Mouse (Mus musculus) spleen, adult 2 months (tissue): Measurements from ENCODE around the gene Srf. TPM values are rescaled to one million over a fixed set of nuclear protein-coding genes. Genes with fewer than 3 reads are reported as not detected.
"Not testable (repeated sequence)": the region's sequence is repeated elsewhere in the genome, so short reads cannot be mapped to it uniquely, and the experiment has no call there.

Source experiments
- DNase-seq, 2 experiments: peaks; one replicate each; pipeline versions ENCODE4 v3.0.0 to v3.0.0-alpha.2; 2012 to 2021; ENCODE audit warnings: low spot score in 2 of 2, low read depth in 1 of 2
- H3K27ac ChIP-seq: fragments of 200-500 bp; 2 replicates; pipeline ENCODE4 v1.5.1; 2012; ENCODE audit warnings: low read length, inconsistent platforms; ENCODE audit not compliant: insufficient read depth
- H3K27me3 ChIP-seq: fragments of 200-500 bp; 2 replicates; pipeline ENCODE4 v1.6.1; 2012; ENCODE audit warnings: mild to moderate bottlenecking, moderate library complexity, low read length, inconsistent platforms; ENCODE audit not compliant: control insufficient read depth, insufficient read depth
- H3K36me3 ChIP-seq: fragments of 200-500 bp; 2 replicates; pipeline ENCODE4 v1.6.1; 2012; ENCODE audit warnings: mild to moderate bottlenecking, low read length, inconsistent platforms; ENCODE audit not compliant: control insufficient read depth, insufficient read depth
- H3K4me1 ChIP-seq: fragments of 200-500 bp; 2 replicates; pipeline ENCODE4 v1.6.1; 2011; ENCODE audit warnings: inconsistent platforms; ENCODE audit not compliant: control insufficient read depth, insufficient read depth, insufficient read length
- H3K4me3 ChIP-seq: fragments of 200-500 bp; 2 replicates; pipeline ENCODE4 v1.5.1; 2011; ENCODE audit warnings: mild to moderate bottlenecking, inconsistent platforms; ENCODE audit not compliant: insufficient read depth, insufficient read length; ENCODE audit errors: extremely low read depth
- CTCF ChIP-seq: fragments of 200-500 bp; IDR thresholded peaks from 2 replicates; pipeline ENCODE4 v1.5.1; 2011; ENCODE audit warnings: mild to moderate bottlenecking, inconsistent platforms; ENCODE audit not compliant: insufficient read depth, insufficient read length, insufficient replicate concordance; ENCODE audit errors: extremely low read depth
- POLR2A ChIP-seq: fragments of 200-500 bp; IDR thresholded peaks from 2 replicates; pipeline ENCODE4 v1.6.1; 2011; ENCODE audit warnings: low read depth, low read length, inconsistent platforms
- WGBS: fragments of 180-500 bp; shearing (Covaris S2); methylation state at CpG from one replicate; pipeline ENCODE4 v1.1.7; 2018; 5-methylcytosine and 5-hydroxymethylcytosine counted together
- polyA plus RNA-seq: library from polyadenylated mRNA; depleted of rRNA; stranded (reverse); fragments of >200 nt; gene quantifications from 2 replicates; pipeline ENCODE4 v1.2.3, GENCODE M21; 2012

Srf gene
- polyA plus RNA-seq, 1 experiment, result 146 TPM

DNA sequence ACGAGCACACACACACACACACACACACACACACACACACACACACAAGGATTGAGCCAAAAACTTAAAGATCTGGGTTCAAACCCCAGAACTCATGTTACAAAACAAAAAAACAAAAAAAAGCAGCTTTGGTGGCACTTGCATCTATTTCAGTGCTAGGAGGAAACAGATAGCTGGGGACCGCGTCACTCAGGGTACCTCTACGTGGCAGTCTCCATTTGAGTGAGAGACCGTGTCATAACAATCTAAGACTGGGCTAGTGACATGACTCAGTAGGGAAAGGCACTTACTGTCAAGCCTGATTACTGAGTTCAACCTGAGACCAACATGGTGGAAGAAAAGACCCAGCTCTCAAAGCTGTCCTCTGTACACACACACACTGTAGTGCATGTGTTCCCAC is 2.2 kb upstream of the Srf start:
- DNase-seq, result no peak
- TF ChIP-seq POLR2A, result no peak
- no peak for TF ChIP-seq CTCF
- WGBS, result 83% methylated on average over 5 of the region's 5 CpGs
- Histone ChIP-seq H3K27me3 (0 out of 2 replicates have a peak, but pooled peaks cover 2% of the 10 kb centered on the region), H3K27ac (no peak overlapping the region), H3K4me1 (peaks cover 6% of the 10 kb centered on the region; the same call in 1 of the 2 replicates), H3K36me3 (peaks cover 1% of the 10 kb centered on the region; the same call in 1 of the 2 replicates), H3K4me3 (no peak overlapping the region)

DNA sequence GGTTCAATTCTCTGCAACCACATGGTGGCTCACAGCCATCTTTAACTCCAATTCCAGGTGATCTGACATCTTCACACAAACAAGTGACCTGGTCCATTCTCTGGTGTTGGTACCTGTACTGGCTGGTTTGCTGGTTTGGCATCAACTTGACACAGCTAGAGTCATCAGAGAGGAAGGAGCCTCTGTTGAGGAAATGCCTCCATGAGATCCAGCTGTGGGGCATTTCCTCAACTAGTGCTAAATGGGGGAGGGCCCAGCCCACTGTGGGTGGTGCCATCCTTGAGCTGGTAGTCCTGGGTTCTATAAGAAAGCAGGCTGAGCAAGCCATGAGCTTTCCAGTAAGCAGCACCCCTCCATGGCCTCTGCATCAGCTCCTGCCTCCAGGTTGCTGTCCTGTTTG is 1.3 kb upstream of the Srf start:
- not testable (repeated sequence) for H3K27ac ChIP-seq, H3K27me3 ChIP-seq, H3K36me3 ChIP-seq, DNase-seq, H3K4me3 ChIP-seq, H3K4me1 ChIP-seq

DNA sequence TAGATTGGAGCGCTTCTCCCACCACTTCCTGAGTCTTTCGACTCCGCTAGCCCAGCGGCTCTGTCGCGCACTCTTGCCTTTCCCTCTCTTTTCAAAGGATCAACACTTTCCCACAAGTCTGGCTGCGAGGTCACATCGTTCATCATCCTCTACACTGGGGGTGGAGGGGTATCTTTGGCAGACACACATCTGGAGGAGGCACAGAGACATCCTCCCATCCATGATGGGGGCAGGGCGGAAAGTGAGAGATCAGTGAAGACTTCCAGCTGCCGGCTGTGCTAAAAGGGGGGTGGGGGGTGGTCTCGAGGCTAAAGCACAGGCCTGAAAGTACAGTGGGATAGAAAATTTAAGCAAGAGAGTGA is 590 bp upstream of the Srf start:
- H3K27ac ChIP-seq, result peak overlapping the region; percentile 76
- TF ChIP-seq CTCF (no peak), POLR2A (no peak)
- DNase-seq, result peak in 1 of 2 experiments; percentile 28
- H3K36me3 ChIP-seq, result peaks cover 3% of the 10 kb centered on the region
- peaks cover 8% of the 10 kb centered on the region; the same call in 1 of the 2 replicates for H3K4me1 ChIP-seq
- peak overlapping the region; percentile 68 for H3K4me3 ChIP-seq
- WGBS, result under 1% methylated on average over 11 of the region's 11 CpGs
- 0 out of 2 replicates have a peak, but pooled peaks cover 2% of the 10 kb centered on the region for H3K27me3 ChIP-seq

DNA sequence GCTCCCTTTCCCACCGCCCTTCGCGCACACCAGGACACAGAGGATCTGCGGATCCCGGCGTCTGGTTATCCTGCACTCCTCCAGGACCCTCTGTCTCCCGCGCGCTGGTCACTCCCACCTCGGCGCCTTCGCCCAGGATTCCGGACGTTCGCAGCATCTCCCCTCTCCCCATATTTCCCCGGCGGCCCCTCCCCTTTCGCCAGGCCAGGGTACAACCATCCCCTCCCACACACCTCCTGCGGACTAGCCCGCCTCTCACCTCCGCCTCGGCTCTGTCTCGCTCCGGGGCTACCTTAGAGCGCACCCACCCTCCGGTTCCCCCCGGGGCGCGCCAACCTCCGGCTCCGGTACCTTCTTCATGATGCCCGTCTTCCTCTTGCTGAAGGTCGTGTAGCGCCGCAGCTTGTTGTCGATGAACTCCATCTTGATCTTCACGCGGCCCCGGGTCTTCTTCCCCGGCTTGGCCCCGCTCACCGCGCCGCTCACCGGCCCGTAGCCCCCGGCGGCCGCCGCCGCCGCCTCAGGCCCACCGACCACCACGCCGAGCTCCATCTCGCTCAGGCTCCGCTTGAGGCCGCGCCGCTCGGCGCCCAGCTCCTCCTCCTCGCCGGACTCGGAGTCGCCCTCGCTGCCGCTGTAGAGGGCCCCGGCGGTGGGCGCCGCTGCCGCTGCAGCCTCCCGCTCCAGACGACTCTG is 850 bp downstream of the Srf start:
- Histone ChIP-seq H3K27me3 (0 out of 2 replicates have a peak, but pooled peaks cover 2% of the 10 kb centered on the region), H3K4me1 (peaks cover 8% of the 10 kb centered on the region; the same call in 1 of the 2 replicates), H3K4me3 (peak overlapping the region; percentile 80), H3K36me3 (peaks cover 13% of the 10 kb centered on the region), H3K27ac (peak overlapping the region; percentile 86)
- no peak for TF ChIP-seq POLR2A
- no peak for TF ChIP-seq CTCF
- DNase-seq, result peak in 1 of 2 experiments; percentile 38
- WGBS, result under 1% methylated on average over 73 of the region's 75 CpGs

GRCm38 (mm10) chr17:46554646-46554976 is 1.4 kb downstream of the Srf start:
- DNase-seq, result no peak
- H3K4me3 ChIP-seq, result peak overlapping the region; percentile 80
- H3K4me1 ChIP-seq, result peaks cover 8% of the 10 kb centered on the region; the same call in 1 of the 2 replicates
- peaks cover 16% of the 10 kb centered on the region for H3K36me3 ChIP-seq
- TF ChIP-seq POLR2A (no peak), CTCF (no peak)
- 2% methylated on average over 11 of the region's 11 CpGs for WGBS
- H3K27ac ChIP-seq, result no peak overlapping the region
- 0 out of 2 replicates have a peak, but pooled peaks cover 2% of the 10 kb centered on the region for H3K27me3 ChIP-seq

DNA sequence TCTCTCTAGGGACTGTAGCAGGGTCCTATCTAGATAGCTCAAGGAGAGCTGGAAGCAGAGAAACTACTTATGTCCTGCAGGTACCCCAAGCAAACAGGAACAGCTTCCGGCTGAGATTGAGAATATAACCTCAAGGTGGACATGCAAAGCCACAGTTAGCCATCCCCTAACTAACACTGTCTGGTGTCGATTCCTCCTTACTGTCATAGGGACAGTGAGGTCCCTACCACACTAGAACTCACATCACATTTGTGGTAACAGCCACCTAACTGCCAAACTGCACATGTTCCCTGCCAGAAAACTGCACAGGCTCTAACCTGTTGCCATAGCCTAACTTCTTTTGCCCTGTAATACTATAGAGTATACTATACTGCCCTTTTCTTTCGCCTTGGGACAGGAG is 2.0 kb downstream of the Srf start:
- Histone ChIP-seq H3K4me3 (no peak overlapping the region), H3K27me3 (0 out of 2 replicates have a peak, but pooled peaks cover 2% of the 10 kb centered on the region), H3K4me1 (peaks cover 8% of the 10 kb centered on the region; the same call in 1 of the 2 replicates), H3K27ac (no peak overlapping the region), H3K36me3 (peaks cover 20% of the 10 kb centered on the region)
- no peak for DNase-seq
- WGBS, result 86% methylated on average over 3 of the region's 3 CpGs
- TF ChIP-seq CTCF (no peak), POLR2A (no peak)

GRCm38 (mm10) chr17:46553469-46553868 is 2.5 kb downstream of the Srf start:
- TF ChIP-seq POLR2A (no peak), CTCF (no peak)
- Histone ChIP-seq H3K4me3 (peak overlapping the region; percentile 16; the same call in 1 of the 2 replicates), H3K36me3 (peaks cover 23% of the 10 kb centered on the region), H3K4me1 (peaks cover 8% of the 10 kb centered on the region; the same call in 1 of the 2 replicates), H3K27ac (peak overlapping the region; percentile 53), H3K27me3 (0 out of 2 replicates have a peak, but pooled peaks cover 2% of the 10 kb centered on the region)
- DNase-seq, result no peak
- 92% methylated on average over 11 of the region's 11 CpGs for WGBS
